Mouse (Mus musculus) mesoderm, embryonic 11.5 days (tissue): ENCODE data around the gene Ajm1.

Source experiments
- DNase-seq: peaks from one replicate; pipeline ENCODE4 v3.0.0-alpha.2; 2012; ENCODE audit warnings: low read depth, low spot score

Gene Ajm1

GRCm38 (mm10) chr2:25526510-25527302 lies 54.9 kb downstream of the Ajm1 start:
- DNase-seq, result no peak
